Mouse (Mus musculus) frontal cortex, postnatal 14 days (tissue): Measurements from ENCODE around the gene Cpa4.

Experiments used
- DNase-seq, 2 experiments: peaks; one replicate each; pipeline ENCODE4 v3.0.0; 2022; ENCODE audit warnings: low spot score in 2 of 2

The Cpa4 gene

DNA sequence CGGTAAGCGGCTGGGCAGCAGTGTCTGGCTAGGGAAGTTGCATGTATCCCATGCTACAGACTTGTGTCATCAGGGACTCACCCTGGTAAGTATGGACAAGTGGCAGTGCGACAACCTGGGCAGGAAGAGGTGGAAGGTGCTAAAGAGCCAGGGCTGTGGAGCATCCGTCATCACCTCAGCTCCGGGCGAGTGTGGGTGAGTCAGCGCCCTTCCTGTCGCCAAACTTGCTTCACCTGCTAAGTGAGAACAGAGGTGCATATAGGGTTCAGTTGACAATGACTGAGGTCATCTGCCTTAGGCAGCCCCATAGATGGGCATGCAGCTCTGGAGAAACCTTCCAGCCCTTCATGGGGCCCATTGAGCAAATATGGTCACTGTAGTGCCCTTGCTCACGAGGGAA, 56.6 kb downstream of the Cpa4 start:
- no peak for DNase-seq

DNA sequence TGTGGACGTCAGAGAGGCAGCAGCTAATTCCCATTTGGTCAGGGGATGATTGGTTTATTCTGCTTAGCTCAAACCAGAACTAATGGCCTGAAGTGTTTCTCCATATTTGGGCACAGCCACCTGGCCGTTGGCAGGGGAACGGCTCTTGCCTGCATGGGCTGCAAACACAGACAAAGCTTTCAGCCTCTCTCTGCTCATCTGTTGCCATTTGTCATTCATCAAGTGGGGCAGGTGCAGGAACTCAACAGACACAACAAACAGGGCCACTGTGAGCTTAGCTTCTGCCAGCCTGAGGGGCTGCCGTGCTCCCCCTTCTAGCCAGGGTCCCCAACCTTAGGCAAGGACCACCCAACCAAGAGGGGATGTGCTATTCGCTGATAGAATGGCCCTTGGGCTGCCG, 60.0 kb downstream of the Cpa4 start:
- DNase-seq, result no peak

DNA sequence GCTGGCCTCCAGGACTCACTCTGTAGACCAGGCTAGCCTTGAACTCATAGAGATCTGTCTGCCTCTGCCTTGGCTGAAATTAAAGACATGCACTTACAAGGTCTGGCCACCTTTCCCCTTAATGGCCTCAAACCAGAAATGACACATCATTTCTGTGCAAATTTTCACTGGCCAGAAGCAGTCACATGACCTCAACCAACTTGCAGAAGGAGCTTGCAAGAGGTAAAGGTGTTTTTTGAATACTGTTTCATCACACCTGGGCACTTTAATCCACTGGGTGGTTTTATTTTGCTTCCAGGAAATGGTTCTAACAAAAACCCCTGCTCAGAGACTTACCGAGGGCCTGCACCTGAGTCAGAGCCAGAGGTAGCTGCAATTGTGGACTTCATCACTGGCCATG, 61.8 kb downstream of the Cpa4 start:
- no peak for DNase-seq

DNA sequence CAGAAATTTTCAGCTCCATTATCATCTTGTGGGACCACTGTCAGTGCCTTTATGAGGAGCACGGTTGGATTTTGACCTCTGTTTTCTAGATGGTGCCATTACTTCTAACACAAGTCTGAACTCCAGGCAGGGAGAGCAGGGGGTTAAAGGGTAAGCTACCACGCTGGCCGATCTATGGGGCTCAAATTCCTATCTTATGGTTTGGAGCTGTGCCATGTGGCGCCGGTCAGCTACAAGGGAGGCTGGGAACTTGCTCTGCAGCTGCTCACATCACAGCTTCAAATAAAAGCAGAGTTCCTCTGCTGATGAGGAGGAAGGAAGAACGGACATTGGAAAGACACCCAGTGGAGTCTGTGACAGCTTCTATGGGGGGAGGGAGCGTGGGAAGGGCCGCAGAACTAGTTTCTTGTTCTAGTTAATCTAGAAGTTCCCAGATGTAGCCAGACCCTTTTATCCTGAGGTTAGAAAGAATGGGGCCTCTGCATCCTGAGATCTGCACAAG, 67.2 kb downstream of the Cpa4 start:
- no peak for DNase-seq

DNA sequence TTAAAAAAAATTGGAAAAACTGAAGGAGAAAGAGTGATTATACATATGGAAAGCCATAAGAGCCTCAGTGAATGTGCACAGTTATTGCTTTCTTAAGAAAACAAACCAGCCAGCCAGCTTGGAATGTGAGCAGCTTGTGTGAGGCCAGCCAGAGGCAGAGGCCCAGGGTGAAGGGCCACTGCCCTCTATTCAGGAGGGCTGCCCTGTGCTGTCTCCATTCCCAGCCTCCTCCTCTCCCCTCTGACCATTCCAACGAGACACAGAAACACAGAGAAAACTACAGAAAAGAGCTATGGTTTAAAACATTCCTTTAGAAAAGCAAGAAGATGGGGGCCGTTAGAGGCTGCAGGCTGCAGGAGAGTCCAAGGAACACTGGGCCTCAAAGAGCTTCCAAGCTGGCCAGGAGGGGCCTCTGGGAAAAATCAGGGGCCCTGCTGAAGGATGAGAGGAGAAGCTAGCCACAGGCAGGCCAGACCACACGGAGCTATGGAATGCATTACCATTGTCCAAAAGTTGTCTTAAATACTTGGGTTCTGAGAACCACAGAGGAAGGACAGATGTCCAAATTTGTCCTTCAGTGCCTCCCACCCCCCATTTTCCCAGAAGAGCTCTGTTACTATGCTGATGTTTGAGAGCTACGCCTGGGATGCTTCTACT, 68.1 kb downstream of the Cpa4 start:
- no peak for DNase-seq

DNA sequence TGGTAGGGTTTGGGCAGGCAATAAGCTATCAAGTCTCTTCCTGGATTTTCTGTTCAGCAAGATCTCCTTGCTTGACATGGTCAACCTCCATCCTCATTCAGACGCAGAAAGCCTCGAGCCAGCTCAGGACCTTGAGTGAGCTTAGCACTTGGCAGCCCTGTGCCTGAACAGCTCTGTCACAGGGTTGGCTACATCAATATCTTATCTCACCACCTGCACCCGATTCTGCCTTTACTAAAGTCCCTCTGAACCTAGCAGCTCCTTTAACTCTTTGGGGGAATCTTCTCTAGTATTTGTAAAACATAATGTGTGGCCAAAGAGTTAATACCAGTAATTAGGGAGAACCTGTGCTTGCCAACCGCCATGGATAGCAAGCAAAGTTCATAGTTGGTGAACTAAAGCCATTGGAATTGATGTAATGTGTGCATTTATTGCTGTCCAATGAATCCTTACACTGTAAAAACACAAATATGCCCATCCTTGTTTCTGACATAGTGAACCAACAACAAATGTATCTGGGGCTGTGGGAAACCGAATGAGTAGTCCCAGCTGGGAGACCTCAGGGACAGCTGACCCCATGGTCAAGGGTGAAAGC, 70.6 kb downstream of the Cpa4 start, which contains the start of gene Cpa1:
Cpa1 (plus strand) TSS at position 545 of the 595 bp plus-strand sequence.
- DNase-seq, result no peak
